Mouse (Mus musculus) embryonic facial prominence, embryonic 12.5 days (tissue): Measurements from ENCODE around the gene Hsd17b12. TPM values are rescaled to one million over a fixed set of nuclear protein-coding genes. Genes with fewer than 3 reads are reported as not detected.

Source experiments
- ATAC-seq: fragments of 200-750 bp; cut with Nextera tagmentation; 2 replicates; pipeline ENCODE4 v1.8.0; 2017; ENCODE audit not compliant: insufficient number of reproducible peaks, insufficient read depth, low FRiP score, low TSS enrichment
- H3K27ac ChIP-seq: fragments of 300-500 bp; sonication (generic); 2 replicates; pipeline ENCODE4 v1.5.1; 2016; ENCODE audit warnings: mild to moderate bottlenecking
- H3K27me3 ChIP-seq: fragments of 300-500 bp; sonication (generic); 2 replicates; pipeline ENCODE4 v1.6.1; 2016; ENCODE audit warnings: mild to moderate bottlenecking, moderate library complexity
- H3K36me3 ChIP-seq: fragments of 300-500 bp; sonication (generic); 2 replicates; pipeline ENCODE4 v1.6.1; 2016; ENCODE audit warnings: mild to moderate bottlenecking
- H3K4me1 ChIP-seq: fragments of 300-500 bp; sonication (generic); 2 replicates; pipeline ENCODE4 v1.6.1; 2016
- H3K4me2 ChIP-seq: fragments of 300-500 bp; sonication (generic); replicated peaks from 2 replicates; pipeline ENCODE4 v1.6.1; 2016; ENCODE audit warnings: mild to moderate bottlenecking, moderate library complexity
- H3K4me3 ChIP-seq: fragments of 300-500 bp; sonication (generic); 2 replicates; pipeline ENCODE4 v1.5.1; 2016; ENCODE audit warnings: mild to moderate bottlenecking
- H3K9ac ChIP-seq: fragments of 300-500 bp; sonication (generic); 2 replicates; pipeline ENCODE4 v1.6.1; 2016; ENCODE audit warnings: mild to moderate bottlenecking, moderate library complexity
- H3K9me3 ChIP-seq: fragments of 300-500 bp; sonication (generic); 2 replicates; pipeline ENCODE4 v1.6.1; 2016; ENCODE audit warnings: mild to moderate bottlenecking, moderate library complexity
- WGBS: fragments of 180-500 bp; shearing (Covaris S2); methylation state at CpG from one replicate; pipeline ENCODE4 v1.1.7; 2016; 5-methylcytosine and 5-hydroxymethylcytosine counted together
- polyA plus RNA-seq: library from polyadenylated mRNA; unstranded; fragments of >200 nt; fragmentation: Nextera tagmentation; extraction: Ambion mirVana; gene quantifications from 2 replicates; pipeline ENCODE4 v1.2.1, GENCODE M21; 2016

The Hsd17b12 gene
- polyA plus RNA-seq, 1 experiment from 2014 or later: 103 TPM

GRCm38 (mm10) chr2:94066540-94067135 is 91.1 kb downstream of the Hsd17b12 start:
- H3K4me2 ChIP-seq: no peak overlapping the region
- H3K27me3 ChIP-seq: no peaks in the 10 kb centered on the region
- H3K36me3 ChIP-seq: no peaks in the 10 kb centered on the region
- H3K9ac ChIP-seq: no peak overlapping the region
- H3K4me3 ChIP-seq: no peak overlapping the region
- ATAC-seq: no peak
- H3K4me1 ChIP-seq: 0 out of 2 replicates have a peak, but pooled peaks cover 5% of the 10 kb centered on the region
- no peak overlapping the region for H3K27ac ChIP-seq
- no peaks in the 10 kb centered on the region for H3K9me3 ChIP-seq
- 90% methylated on average over 5 of the region's 5 CpGs for WGBS

GRCm38 (mm10) chr2:94066120-94066519 is 91.6 kb downstream of the Hsd17b12 start:
- no peaks in the 10 kb centered on the region for H3K36me3 ChIP-seq
- ATAC-seq: no peak
- H3K9ac ChIP-seq: no peak overlapping the region
- H3K27ac ChIP-seq: no peak overlapping the region
- no peaks in the 10 kb centered on the region for H3K9me3 ChIP-seq
- H3K4me3 ChIP-seq: no peak overlapping the region
- no peak overlapping the region for H3K4me2 ChIP-seq
- 0 out of 2 replicates have a peak, but pooled peaks cover 2% of the 10 kb centered on the region for H3K4me1 ChIP-seq
- no peaks in the 10 kb centered on the region for H3K27me3 ChIP-seq
- 80% methylated on average over 7 of the region's 7 CpGs for WGBS

- Histone ChIP-seq H3K27ac (no peak overlapping the region), H3K4me1 (no peaks in the 10 kb centered on the region), H3K4me2 (no peak overlapping the region), H3K9ac (no peak overlapping the region), H3K4me3 (no peak overlapping the region), H3K9me3 (no peaks in the 10 kb centered on the region), H3K27me3 (no peaks in the 10 kb centered on the region), H3K36me3 (no peaks in the 10 kb centered on the region)
- 88% methylated on average over 4 of the region's 4 CpGs for WGBS
- no peak for ATAC-seq
These were observed 95.0 kb downstream of the Hsd17b12 start for GRCm38 (mm10) chr2:94062791-94063190.

GRCm38 (mm10) chr2:94059459-94059858 is 98.3 kb downstream of the Hsd17b12 start:
- H3K9ac ChIP-seq: no peak overlapping the region
- no peaks in the 10 kb centered on the region for H3K36me3 ChIP-seq
- H3K27ac ChIP-seq: no peak overlapping the region
- H3K27me3 ChIP-seq: no peaks in the 10 kb centered on the region
- no peak overlapping the region for H3K4me2 ChIP-seq
- H3K9me3 ChIP-seq: no peaks in the 10 kb centered on the region
- no peak for ATAC-seq
- WGBS: 82% methylated on average over 5 of the region's 5 CpGs
- H3K4me3 ChIP-seq: no peak overlapping the region
- no peaks in the 10 kb centered on the region for H3K4me1 ChIP-seq

GRCm38 (mm10) chr2:94054813-94055212 is 103.0 kb downstream of the Hsd17b12 start:
- no peaks in the 10 kb centered on the region for H3K9me3 ChIP-seq
- no peak overlapping the region for H3K4me2 ChIP-seq
- H3K36me3 ChIP-seq: peaks cover 3% of the 10 kb centered on the region; the same call in 1 of the 2 replicates
- no peak for ATAC-seq
- no peak overlapping the region for H3K27ac ChIP-seq
- no peak overlapping the region for H3K4me3 ChIP-seq
- peaks cover 3% of the 10 kb centered on the region; the same call in 1 of the 2 replicates for H3K4me1 ChIP-seq
- H3K9ac ChIP-seq: no peak overlapping the region
- no peaks in the 10 kb centered on the region for H3K27me3 ChIP-seq

GRCm38 (mm10) chr2:94051952-94052351 is 105.8 kb downstream of the Hsd17b12 start:
- no peaks in the 10 kb centered on the region for H3K27me3 ChIP-seq
- no peak overlapping the region for H3K4me2 ChIP-seq
- peaks cover 3% of the 10 kb centered on the region; the same call in 1 of the 2 replicates for H3K36me3 ChIP-seq
- H3K4me1 ChIP-seq: peaks cover 13% of the 10 kb centered on the region
- H3K9me3 ChIP-seq: no peaks in the 10 kb centered on the region
- H3K4me3 ChIP-seq: no peak overlapping the region
- no peak overlapping the region for H3K27ac ChIP-seq
- H3K9ac ChIP-seq: no peak overlapping the region
- 97% methylated on average over 5 of the region's 5 CpGs for WGBS
- ATAC-seq: no peak

- 94% methylated on average over 3 of the region's 3 CpGs for WGBS
- no peak overlapping the region for H3K4me2 ChIP-seq
- H3K36me3 ChIP-seq: peaks cover 3% of the 10 kb centered on the region; the same call in 1 of the 2 replicates
- H3K4me3 ChIP-seq: no peak overlapping the region
- no peaks in the 10 kb centered on the region for H3K9me3 ChIP-seq
- peaks cover 13% of the 10 kb centered on the region for H3K4me1 ChIP-seq
- no peak overlapping the region for H3K9ac ChIP-seq
- H3K27ac ChIP-seq: no peak overlapping the region
- ATAC-seq: no peak
- H3K27me3 ChIP-seq: no peaks in the 10 kb centered on the region
These were observed 106.9 kb downstream of the Hsd17b12 start for GRCm38 (mm10) chr2:94050901-94051300.

GRCm38 (mm10) chr2:94049471-94050176 is 108.1 kb downstream of the Hsd17b12 start:
- no peak for ATAC-seq
- H3K9me3 ChIP-seq: no peaks in the 10 kb centered on the region

GRCm38 (mm10) chr2:94048733-94049470 is 108.9 kb downstream of the Hsd17b12 start:
- H3K27ac ChIP-seq: no peak overlapping the region; the same call in 1 of the 2 replicates
- no peak overlapping the region for H3K4me3 ChIP-seq
- WGBS: 61% methylated on average over 5 of the region's 5 CpGs
- no peak overlapping the region for H3K4me2 ChIP-seq
- H3K36me3 ChIP-seq: peaks cover 3% of the 10 kb centered on the region; the same call in 1 of the 2 replicates
- H3K27me3 ChIP-seq: no peaks in the 10 kb centered on the region
- ATAC-seq: peak; percentile 60; the same call in 1 of the 2 replicates
- no peaks in the 10 kb centered on the region for H3K9me3 ChIP-seq
- H3K4me1 ChIP-seq: peaks cover 13% of the 10 kb centered on the region
- no peak overlapping the region for H3K9ac ChIP-seq

More at GRCm38 (mm10) chr2:94049471-94050176, 108.1 kb downstream of the Hsd17b12 start:
- 68% methylated on average over 5 of the region's 5 CpGs for WGBS
- H3K4me3 ChIP-seq: no peak overlapping the region
- H3K4me1 ChIP-seq: peaks cover 13% of the 10 kb centered on the region
- H3K9ac ChIP-seq: no peak overlapping the region
- H3K27me3 ChIP-seq: no peaks in the 10 kb centered on the region
- peaks cover 3% of the 10 kb centered on the region; the same call in 1 of the 2 replicates for H3K36me3 ChIP-seq
- no peak overlapping the region for H3K4me2 ChIP-seq
- 0 out of 2 replicates have a peak overlapping the region, but pooled peaks have one; percentile 6 for H3K27ac ChIP-seq

- H3K9ac ChIP-seq: no peak overlapping the region
- 49% methylated on average over 1 of the region's 1 CpGs for WGBS
- no peaks in the 10 kb centered on the region for H3K9me3 ChIP-seq
- no peak for ATAC-seq
- H3K27ac ChIP-seq: no peak overlapping the region
- H3K4me1 ChIP-seq: peaks cover 13% of the 10 kb centered on the region
- H3K4me2 ChIP-seq: no peak overlapping the region
- H3K27me3 ChIP-seq: no peaks in the 10 kb centered on the region
- peaks cover 3% of the 10 kb centered on the region; the same call in 1 of the 2 replicates for H3K36me3 ChIP-seq
- no peak overlapping the region for H3K4me3 ChIP-seq
These were observed 109.5 kb downstream of the Hsd17b12 start for GRCm38 (mm10) chr2:94048271-94048670.

- H3K4me2 ChIP-seq: no peak overlapping the region
- H3K9ac ChIP-seq: no peak overlapping the region
- no peak overlapping the region for H3K27ac ChIP-seq
- H3K4me3 ChIP-seq: no peak overlapping the region
- no peaks in the 10 kb centered on the region for H3K27me3 ChIP-seq
- ATAC-seq: no peak
- WGBS: 52% methylated on average over 6 of the region's 6 CpGs
- H3K4me1 ChIP-seq: peaks cover 13% of the 10 kb centered on the region
- no peaks in the 10 kb centered on the region for H3K36me3 ChIP-seq
- no peaks in the 10 kb centered on the region for H3K9me3 ChIP-seq
These were observed 112.2 kb downstream of the Hsd17b12 start for GRCm38 (mm10) chr2:94045411-94046090.
